Mouse (Mus musculus) cerebellum, adult 2 months (tissue): ENCODE measurements around the gene Wwc2.

ENCODE experiments used
- CTCF ChIP-seq: fragments of 200-500 bp; IDR thresholded peaks from 2 replicates; pipeline ENCODE4 v1.5.1; 2011; ENCODE audit warnings: low read depth, mild to moderate bottlenecking, control low read depth, low read length, moderate library complexity, borderline replicate concordance; ENCODE audit not compliant: insufficient read depth
- POLR2A ChIP-seq: fragments of 200-500 bp; IDR thresholded peaks from 2 replicates; pipeline ENCODE4 v1.6.1; 2011; ENCODE audit warnings: low read length, control low read depth, borderline replicate concordance; ENCODE audit not compliant: insufficient read depth

- TF ChIP-seq CTCF (no peak), POLR2A (no peak)
Measured at GRCm38 (mm10) chr8:48019737-48020136, 29.0 kb upstream of the Wwc2 start.
